Mouse (Mus musculus): ENCODE results near the gene Add1. TPM values are rescaled to one million over a fixed set of nuclear protein-coding genes. Genes with fewer than 3 reads are reported as not detected.

Add1 gene
- 135 and 138 TPM in 2 replicates for polyA plus RNA-seq (2015; fragmentation: Nextera tagmentation; extraction: Ambion mirVana)

DNA sequence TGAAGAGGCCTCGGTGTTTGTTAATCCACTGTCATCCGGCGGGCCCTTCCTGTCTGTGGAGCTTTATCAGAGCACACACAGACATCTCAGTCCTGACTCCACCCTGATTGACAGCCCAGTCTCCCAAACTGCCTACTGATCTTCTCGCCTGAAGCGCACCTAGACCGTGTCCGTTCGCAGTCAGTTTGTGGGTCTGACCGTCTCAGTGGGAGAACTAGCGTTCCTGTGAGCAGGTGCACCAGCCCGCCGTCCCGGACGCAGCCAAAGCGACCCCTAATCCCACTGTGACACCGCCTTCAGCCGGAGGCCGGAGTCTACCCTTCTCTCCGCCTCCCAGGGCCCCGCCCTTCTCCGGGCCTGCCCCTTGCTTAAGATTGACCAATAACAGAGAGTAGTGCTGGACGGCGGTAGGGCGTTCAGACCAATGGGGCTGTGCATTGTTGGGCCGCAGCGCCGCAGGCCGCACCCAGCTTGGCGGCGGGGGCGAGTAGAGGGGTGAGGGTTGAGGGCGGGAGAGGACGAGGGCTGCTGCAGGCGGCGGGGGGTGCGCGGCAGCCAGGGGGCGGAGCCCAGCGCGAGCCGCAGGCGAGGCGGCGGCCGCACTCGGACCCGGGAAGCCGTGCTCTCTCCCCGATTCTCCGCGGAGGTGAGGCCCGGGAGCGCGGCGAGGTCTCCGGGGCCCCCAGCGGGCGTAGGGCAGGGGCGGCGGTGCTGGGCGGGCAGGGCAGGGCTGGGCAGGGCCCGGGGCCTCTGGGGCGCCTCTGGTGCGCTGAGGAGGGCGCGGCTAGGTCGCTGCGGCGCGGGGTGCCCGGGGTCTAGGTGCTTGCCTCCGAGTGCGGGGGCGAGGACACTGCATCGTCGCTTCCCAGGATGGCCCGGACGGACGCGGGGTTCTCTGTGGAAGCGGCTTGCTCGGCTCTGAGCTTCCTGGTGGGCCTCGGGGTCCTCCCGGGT is at the start of gene Add1:
Gene Add1, plus strand, starts transcription at position 397 of the 954 bp plus-strand sequence.

DNA sequence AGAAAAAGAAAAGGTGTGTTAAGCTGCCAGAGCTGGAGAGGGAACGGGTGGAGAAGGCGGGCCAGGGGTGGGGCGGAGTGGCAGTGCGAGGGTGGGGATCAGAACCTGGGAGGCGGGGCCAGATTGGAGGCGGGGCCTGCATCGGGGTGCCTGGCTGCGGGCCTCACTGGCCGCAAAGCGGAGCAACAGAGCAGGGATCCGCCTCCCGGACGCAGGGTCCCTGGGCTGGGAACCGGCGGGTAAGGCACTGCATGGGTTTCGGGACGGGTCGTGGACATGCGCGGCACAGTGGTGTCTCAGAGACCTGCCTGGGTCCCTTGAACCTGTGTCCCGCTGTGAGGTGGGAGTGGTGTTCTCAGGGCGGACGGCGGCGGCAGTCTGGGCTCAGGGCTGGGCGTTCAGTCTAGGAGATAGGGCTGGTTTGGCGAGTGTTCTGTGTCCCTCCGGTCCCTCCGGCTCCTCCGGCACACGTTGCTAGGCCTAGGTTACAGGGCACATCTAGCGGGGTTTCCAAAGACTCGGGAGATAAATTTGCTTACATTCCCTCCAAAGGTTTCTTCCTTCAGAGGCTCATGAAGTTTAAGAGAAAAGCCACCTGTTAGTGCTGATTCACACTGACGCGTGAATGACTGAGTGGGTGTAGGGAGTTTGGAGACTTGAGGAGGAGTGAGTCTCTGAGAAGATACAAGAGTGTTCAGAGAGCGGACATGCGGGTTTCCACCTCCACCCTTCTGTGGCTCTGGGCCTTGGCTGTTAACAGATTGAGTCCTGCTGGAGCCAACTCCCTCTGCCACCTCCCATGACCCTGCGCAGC is 47.6 kb upstream of the Add1 start, which contains the start of gene Sh3bp2:
Gene Sh3bp2, plus strand, starts transcription at position 176 of the 814 bp plus-strand sequence.

DNA sequence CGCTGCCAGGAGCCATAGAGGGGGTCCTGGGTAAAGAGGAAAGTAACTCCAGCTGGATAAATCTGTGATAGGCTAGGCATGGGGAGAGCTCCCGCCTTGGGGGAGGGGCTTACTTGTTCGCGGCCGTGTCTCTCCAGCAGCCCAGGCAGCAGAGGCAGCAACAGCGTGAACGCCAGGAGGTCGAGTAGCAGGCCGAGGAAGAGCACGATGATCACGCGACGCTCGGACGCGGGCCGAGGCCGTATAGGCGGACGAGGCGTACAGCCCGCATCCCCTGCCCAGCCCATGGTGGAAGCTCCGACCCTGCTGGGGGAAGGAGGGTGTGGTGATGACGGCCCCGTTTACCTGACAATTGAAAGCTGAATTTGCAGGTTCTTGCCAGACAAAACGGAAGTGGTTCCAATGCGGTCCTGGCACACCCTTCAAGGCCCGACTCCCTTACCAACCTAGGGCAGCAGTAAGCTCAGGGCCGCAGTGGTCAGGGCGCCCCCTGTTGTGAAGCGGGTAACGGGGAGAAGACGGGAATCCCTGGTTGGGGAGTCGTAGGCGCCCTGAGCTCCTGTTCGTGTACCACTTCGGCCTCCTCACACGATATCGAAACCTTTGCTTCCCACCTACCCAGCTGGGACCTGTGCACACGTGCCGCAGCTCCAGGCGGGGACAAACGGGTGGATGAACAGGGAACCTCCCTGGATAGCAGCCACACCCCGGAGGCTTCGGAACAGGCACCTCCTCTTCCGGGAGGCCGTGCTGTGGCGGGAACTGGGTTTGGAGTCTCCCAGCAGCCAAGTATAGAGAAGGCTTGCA is 63.2 kb downstream of the Add1 start, which contains the start of gene Mfsd10:
Gene Mfsd10, minus strand, starts transcription at position 732 of the 807 bp plus-strand sequence.

DNA sequence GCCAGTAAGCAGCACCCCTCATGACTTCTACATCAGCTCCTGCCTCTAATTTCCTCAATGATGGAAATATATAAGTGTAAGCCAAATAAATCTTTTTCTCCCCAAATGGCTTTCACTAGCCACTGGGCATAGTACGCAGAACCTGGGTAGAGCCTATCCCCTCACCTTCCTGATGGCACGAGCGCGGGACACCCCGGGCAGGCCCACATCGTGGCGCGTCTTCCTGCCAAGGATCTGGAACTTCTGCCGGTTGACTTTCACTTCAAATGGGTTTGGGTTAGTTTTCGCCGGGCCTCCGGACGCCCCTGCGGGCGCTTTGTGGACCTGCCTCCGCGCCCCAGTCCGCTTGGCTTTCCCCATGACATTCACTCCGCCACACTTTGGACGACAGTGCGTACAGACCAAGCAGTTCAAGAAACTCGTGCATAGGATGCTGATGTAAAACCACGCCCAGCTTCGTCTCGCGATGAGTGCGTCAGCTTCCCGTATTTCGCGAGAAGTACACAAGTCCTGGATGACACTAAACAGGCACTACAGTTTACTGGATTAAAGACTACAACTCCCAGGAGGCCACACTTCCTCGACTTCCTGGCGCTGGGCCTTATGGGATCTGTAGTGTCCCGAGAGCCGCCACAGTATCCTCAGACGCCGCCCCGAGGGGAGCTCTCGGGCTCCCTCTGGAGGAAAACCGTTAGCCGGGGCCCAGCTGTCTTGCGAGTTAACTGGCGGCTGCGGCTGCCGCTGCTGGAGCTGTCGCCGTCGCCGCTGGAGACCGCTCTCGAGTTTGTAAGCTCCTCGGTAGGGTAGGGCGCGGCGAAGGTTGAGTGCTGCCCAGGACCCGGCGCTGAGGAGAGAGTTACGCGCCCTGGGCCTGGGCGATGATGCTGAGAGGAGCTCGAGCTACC is 86.5 kb downstream of the Add1 start, which contains the start of the genes Nop14 and Grk4:
Gene Nop14, minus strand, starts transcription at position 463 of the 905 bp plus-strand sequence.
Gene Grk4, plus strand, starts transcription at position 694 of the 905 bp plus-strand sequence.

Other genes starting within 250 kb of the Add1 start
- 73.5 and 75.8 TPM in 2 replicates for gene Rnf4, start 237.4 kb upstream of the Add1 start, polyA plus RNA-seq (2015; fragmentation: Nextera tagmentation; extraction: Ambion mirVana)
- gene Fam193a, start 203.7 kb upstream of the Add1 start, polyA plus RNA-seq (2015; fragmentation: Nextera tagmentation; extraction: Ambion mirVana), result 6.9 and 8.2 TPM in 2 replicates
- 8.9 and 11.9 TPM in 2 replicates for gene Tnip2, start 59.7 kb upstream of the Add1 start, polyA plus RNA-seq (2015; fragmentation: Nextera tagmentation; extraction: Ambion mirVana)
- 12.9 and 15.5 TPM in 2 replicates for gene Sh3bp2, start 47.8 kb upstream of the Add1 start, polyA plus RNA-seq (2015; fragmentation: Nextera tagmentation; extraction: Ambion mirVana)
- gene Mfsd10, start 63.5 kb downstream of the Add1 start, polyA plus RNA-seq (2015; fragmentation: Nextera tagmentation; extraction: Ambion mirVana), result 83.2 and 88.6 TPM in 2 replicates
- gene Nop14, start 86.5 kb downstream of the Add1 start, polyA plus RNA-seq (2015; fragmentation: Nextera tagmentation; extraction: Ambion mirVana), result 17.6 and 19.2 TPM in 2 replicates
- 2.3 and 2.4 TPM in 2 replicates for gene Grk4, start 86.7 kb downstream of the Add1 start, polyA plus RNA-seq (2015; fragmentation: Nextera tagmentation; extraction: Ambion mirVana)
- gene Htt, start 188.1 kb downstream of the Add1 start, polyA plus RNA-seq (2015; fragmentation: Nextera tagmentation; extraction: Ambion mirVana), result 6.5 and 7.6 TPM in 2 replicates

Data from spleen, postnatal 0 days (tissue).